Mouse (Mus musculus): ENCODE data around the gene Mybl2. TPM values are rescaled to one million over a fixed set of nuclear protein-coding genes. Genes with fewer than 3 reads are reported as not detected.

Gene Mybl2
- polyA plus RNA-seq, 2 experiments: 18.9 to 26.0 TPM

GRCm38 (mm10) chr2:163108385-163108784 is 53.9 kb downstream of the Mybl2 start:
- no peaks in the 10 kb centered on the region for H3K9me3 ChIP-seq (ENCODE audit: control insufficient read depth, low read length)
- no peak overlapping the region for H3K4me3 ChIP-seq (replicated peaks; ENCODE audit: low read length)
- H3K4me2 ChIP-seq (replicated peaks; ENCODE audit: low read depth, low read length, severe bottlenecking): no peak overlapping the region
- H3K9ac ChIP-seq (ENCODE audit: low read depth, low read length, severe bottlenecking): no peak overlapping the region
- WGBS: 78% methylated on average over 9 of the region's 9 CpGs
- no peak overlapping the region for H3K27ac ChIP-seq (replicated peaks; ENCODE audit: low read depth, low read length)
- no peaks in the 10 kb centered on the region for H3K27me3 ChIP-seq (ENCODE audit: control insufficient read depth, insufficient read depth, low read length)
- no peaks in the 10 kb centered on the region for H3K4me1 ChIP-seq (ENCODE audit: control insufficient read depth, insufficient read depth, low read length)
- ATAC-seq (ENCODE audit: low FRiP score, low read depth) (no peak), DNase-seq (ENCODE audit: low spot score) (no peak)
- no peaks in the 10 kb centered on the region for H3K36me3 ChIP-seq (ENCODE audit: control insufficient read depth, insufficient read depth, low read length)
- no peak for TF ChIP-seq POLR2A (IDR thresholded peaks at IDR 0.05; ENCODE audit: borderline replicate concordance, extremely low read depth, insufficient read depth, insufficient read length)

GRCm38 (mm10) chr2:163110706-163111105 is 56.2 kb downstream of the Mybl2 start:
- Histone ChIP-seq H3K27me3 (ENCODE audit: control insufficient read depth, insufficient read depth, low read length) (no peaks in the 10 kb centered on the region), H3K27ac (replicated peaks; ENCODE audit: low read depth, low read length) (no peak overlapping the region), H3K36me3 (ENCODE audit: control insufficient read depth, insufficient read depth, low read length) (no peaks in the 10 kb centered on the region), H3K9ac (ENCODE audit: low read depth, low read length, severe bottlenecking) (no peak overlapping the region), H3K4me3 (replicated peaks; ENCODE audit: low read length) (no peak overlapping the region), H3K9me3 (ENCODE audit: control insufficient read depth, low read length) (no peaks in the 10 kb centered on the region), H3K4me1 (ENCODE audit: control insufficient read depth, insufficient read depth, low read length) (no peaks in the 10 kb centered on the region), H3K4me2 (replicated peaks; ENCODE audit: low read depth, low read length, severe bottlenecking) (no peak overlapping the region)
- no peak for DNase-seq (ENCODE audit: low spot score)
- no peak for ATAC-seq (ENCODE audit: low FRiP score, low read depth)
- whole genome bisulfite sequencing: 96% methylated on average over 1 of the region's 1 CpGs
- TF ChIP-seq POLR2A (IDR thresholded peaks at IDR 0.05; ENCODE audit: borderline replicate concordance, extremely low read depth, insufficient read depth, insufficient read length): no peak

GRCm38 (mm10) chr2:163111413-163112201 is 57.1 kb downstream of the Mybl2 start:
- DNase-seq (ENCODE audit: low spot score): no peak
- no peaks in the 10 kb centered on the region for H3K36me3 ChIP-seq (ENCODE audit: control insufficient read depth, insufficient read depth, low read length)
- H3K4me1 ChIP-seq (ENCODE audit: control insufficient read depth, insufficient read depth, low read length): no peaks in the 10 kb centered on the region
- no peak overlapping the region for H3K4me2 ChIP-seq (replicated peaks; ENCODE audit: low read depth, low read length, severe bottlenecking)
- no peaks in the 10 kb centered on the region for H3K27me3 ChIP-seq (ENCODE audit: control insufficient read depth, insufficient read depth, low read length)
- no peak for ATAC-seq (ENCODE audit: low FRiP score, low read depth)
- 57% methylated on average over 16 of the region's 16 CpGs for WGBS
- no peak overlapping the region for H3K27ac ChIP-seq (replicated peaks; ENCODE audit: low read depth, low read length)
- H3K9ac ChIP-seq (ENCODE audit: low read depth, low read length, severe bottlenecking): no peak overlapping the region
- TF ChIP-seq POLR2A (IDR thresholded peaks at IDR 0.05; ENCODE audit: borderline replicate concordance, extremely low read depth, insufficient read depth, insufficient read length): no peak
- no peak overlapping the region for H3K4me3 ChIP-seq (replicated peaks; ENCODE audit: low read length)
- H3K9me3 ChIP-seq (ENCODE audit: control insufficient read depth, low read length): no peaks in the 10 kb centered on the region

DNA sequence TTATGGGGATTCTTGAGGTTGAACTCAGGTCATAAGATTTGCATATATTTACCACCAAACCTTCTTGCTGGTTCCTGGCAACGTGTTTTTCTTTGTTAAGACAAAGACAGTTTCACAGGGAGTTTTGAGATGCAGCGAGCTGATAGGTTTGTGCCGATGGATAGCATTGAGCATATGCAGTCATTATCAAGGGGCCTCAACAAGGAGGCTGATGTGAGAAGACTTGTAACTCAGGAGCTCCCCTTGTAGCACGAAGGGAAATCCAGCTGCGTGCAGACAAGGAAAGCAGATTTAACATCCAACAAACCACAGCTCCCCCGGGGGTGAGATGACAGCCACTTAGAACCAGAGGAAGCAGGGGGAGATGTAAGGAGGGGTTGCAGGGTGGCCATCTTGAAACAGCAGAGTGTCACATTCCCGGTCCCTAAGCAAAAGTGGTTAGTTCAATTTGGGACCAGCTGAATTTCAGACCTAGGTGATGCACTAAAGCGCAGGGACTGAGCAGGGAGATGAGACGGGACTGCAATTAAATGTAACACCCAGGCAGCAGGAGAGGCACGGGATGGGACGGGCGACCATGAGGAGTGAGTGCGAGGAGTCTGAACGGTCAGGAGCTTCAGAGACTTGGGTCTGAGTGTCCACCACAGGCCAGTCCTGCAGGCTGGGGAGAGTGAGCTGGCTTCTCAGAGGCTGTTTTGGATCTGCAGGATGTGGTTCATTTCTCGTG is 66.3 kb downstream of the Mybl2 start:
- WGBS: 60% methylated on average over 15 of the region's 15 CpGs
- no peak overlapping the region for H3K4me3 ChIP-seq (replicated peaks; ENCODE audit: low read length)
- no peak overlapping the region for H3K27ac ChIP-seq (replicated peaks; ENCODE audit: low read depth, low read length)
- ATAC-seq (ENCODE audit: low FRiP score, low read depth) (no peak), DNase-seq (ENCODE audit: low spot score) (no peak)
- no peak overlapping the region for H3K4me2 ChIP-seq (replicated peaks; ENCODE audit: low read depth, low read length, severe bottlenecking)
- peaks cover 3% of the 10 kb centered on the region; the same call in 1 of the 2 replicates for H3K4me1 ChIP-seq (ENCODE audit: control insufficient read depth, insufficient read depth, low read length)
- TF ChIP-seq POLR2A (IDR thresholded peaks at IDR 0.05; ENCODE audit: borderline replicate concordance, extremely low read depth, insufficient read depth, insufficient read length): no peak
- H3K27me3 ChIP-seq (ENCODE audit: control insufficient read depth, insufficient read depth, low read length): no peaks in the 10 kb centered on the region
- no peak overlapping the region for H3K9ac ChIP-seq (ENCODE audit: low read depth, low read length, severe bottlenecking)
- no peaks in the 10 kb centered on the region for H3K36me3 ChIP-seq (ENCODE audit: control insufficient read depth, insufficient read depth, low read length)
- no peaks in the 10 kb centered on the region for H3K9me3 ChIP-seq (ENCODE audit: control insufficient read depth, low read length)

DNA sequence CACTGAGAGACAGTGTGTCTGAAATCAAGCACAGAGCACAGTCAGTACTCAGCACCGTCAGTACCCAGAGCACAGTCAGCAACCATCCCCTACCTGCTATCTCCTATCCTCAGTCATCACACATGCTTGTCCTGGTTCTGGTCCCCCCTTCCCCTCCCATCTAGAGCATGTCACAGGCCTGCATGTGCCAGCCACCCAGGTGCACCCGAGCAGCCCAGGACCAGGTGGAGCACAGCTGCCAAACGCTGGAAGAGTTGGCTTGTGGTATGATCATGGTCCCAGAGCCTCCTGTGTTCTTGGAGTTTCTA is 66.8 kb downstream of the Mybl2 start:
- no peaks in the 10 kb centered on the region for H3K9me3 ChIP-seq (ENCODE audit: control insufficient read depth, low read length)
- DNase-seq (ENCODE audit: low spot score): no peak
- no peak overlapping the region for H3K4me3 ChIP-seq (replicated peaks; ENCODE audit: low read length)
- no peak overlapping the region for H3K9ac ChIP-seq (ENCODE audit: low read depth, low read length, severe bottlenecking)
- H3K27ac ChIP-seq (replicated peaks; ENCODE audit: low read depth, low read length): no peak overlapping the region
- TF ChIP-seq POLR2A (IDR thresholded peaks at IDR 0.05; ENCODE audit: borderline replicate concordance, extremely low read depth, insufficient read depth, insufficient read length): no peak
- no peak for ATAC-seq (ENCODE audit: low FRiP score, low read depth)
- no peaks in the 10 kb centered on the region for H3K27me3 ChIP-seq (ENCODE audit: control insufficient read depth, insufficient read depth, low read length)
- H3K4me2 ChIP-seq (replicated peaks; ENCODE audit: low read depth, low read length, severe bottlenecking): no peak overlapping the region
- peaks cover 3% of the 10 kb centered on the region; the same call in 1 of the 2 replicates for H3K4me1 ChIP-seq (ENCODE audit: control insufficient read depth, insufficient read depth, low read length)
- no peaks in the 10 kb centered on the region for H3K36me3 ChIP-seq (ENCODE audit: control insufficient read depth, insufficient read depth, low read length)
- WGBS: 72% methylated on average over 3 of the region's 3 CpGs
